Mouse (Mus musculus) MEL (cell line): ENCODE measurements at regions not wholly inside any gene's neighbourhood (a gene's known extent, or its start where the extent isn't known, plus 50 kb on each side); places are given as distances from the start of the nearest gene placed in this dataset.

Source experiments
- DNase-seq: peaks from one replicate; pipeline ENCODE4 v3.0.0; 2011; ENCODE audit warnings: low read depth, low spot score
- H3K27ac ChIP-seq: 2 replicates; pipeline ENCODE4 v1.5.1; 2012; ENCODE audit warnings: low read depth, mild to moderate bottlenecking, control low read depth, low read length, moderate library complexity; ENCODE audit not compliant: control insufficient read depth
- H3K27me3 ChIP-seq, 2 experiments: fragments of 150-350 bp in 1 of 2; sonication (generic) in 1 of 2; 2 replicates each; pipeline ENCODE4 v1.6.1; 2012; ENCODE audit warnings: low read length in 2 of 2, mild to moderate bottlenecking in 2 of 2, improper control_type of control experiment in 1 of 2, moderate library complexity in 1 of 2; ENCODE audit not compliant: insufficient read depth in 2 of 2, control insufficient read depth in 1 of 2
- H3K36me3 ChIP-seq, 2 experiments: 2 replicates each; pipeline ENCODE4 v1.6.1; 2012 to 2014; ENCODE audit warnings: low read length in 2 of 2, improper control_type of control experiment in 1 of 2, inconsistent platforms in 1 of 2, mild to moderate bottlenecking in 1 of 2; ENCODE audit not compliant: insufficient read depth in 2 of 2, control insufficient read depth in 1 of 2
- H3K4me1 ChIP-seq, 2 experiments: fragments of 150-350 bp in 1 of 2; sonication (generic) in 1 of 2; 2 replicates each; pipeline ENCODE4 v1.6.1; 2012; ENCODE audit warnings: low read length in 2 of 2, improper control_type of control experiment in 1 of 2, mild to moderate bottlenecking in 1 of 2; ENCODE audit not compliant: insufficient read depth in 2 of 2, control insufficient read depth in 1 of 2
- H3K4me3 ChIP-seq, 2 experiments: fragments of 150-350 bp in 1 of 2; sonication (generic) in 1 of 2; 2 replicates each; pipeline ENCODE4 v1.5.1; 2012; ENCODE audit warnings: low read depth in 2 of 2, low read length in 2 of 2, mild to moderate bottlenecking in 2 of 2, moderate library complexity in 2 of 2, control low read depth in 1 of 2, improper control_type of control experiment in 1 of 2; ENCODE audit not compliant: control insufficient read depth in 1 of 2, insufficient read depth in 1 of 2
- H3K79me2 ChIP-seq: 2 replicates; pipeline ENCODE4 v1.6.1; 2012; ENCODE audit warnings: mild to moderate bottlenecking, low read length, moderate library complexity; ENCODE audit not compliant: control insufficient read depth, poor library complexity, insufficient read depth
- H3K9ac ChIP-seq: 2 replicates; pipeline ENCODE4 v1.6.1; 2012; ENCODE audit warnings: low read depth, mild to moderate bottlenecking, control low read depth, low read length, moderate library complexity; ENCODE audit not compliant: control insufficient read depth, poor library complexity, severe bottlenecking
- H3K9me3 ChIP-seq: fragments of 150-350 bp; sonication (generic); replicated peaks from 2 replicates; pipeline ENCODE4 v1.6.1; 2012; ENCODE audit warnings: mild to moderate bottlenecking, low read length, improper control_type of control experiment, moderate library complexity; ENCODE audit not compliant: insufficient read depth
- CHD1 ChIP-seq: IDR thresholded peaks from 2 replicates; pipeline ENCODE4 v1.6.1; 2012; ENCODE audit warnings: low read depth, mild to moderate bottlenecking, inconsistent platforms, low read length, improper control_type of control experiment
- HCFC1 ChIP-seq: IDR thresholded peaks from 2 replicates; pipeline ENCODE4 v1.6.1; 2012; ENCODE audit warnings: low read depth, mild to moderate bottlenecking, inconsistent platforms, low read length, improper control_type of control experiment, moderate library complexity
- KAT2A ChIP-seq: conservative IDR thresholded peaks from 2 replicates; pipeline ENCODE4 v1.6.1; 2012; ENCODE audit warnings: low read depth, low read length, improper control_type of control experiment, inconsistent platforms
- UBTF ChIP-seq: IDR thresholded peaks from 2 replicates; pipeline ENCODE4 v1.6.1; 2012; ENCODE audit warnings: low read depth, mild to moderate bottlenecking, inconsistent platforms, low read length, improper control_type of control experiment, moderate library complexity, borderline replicate concordance; ENCODE audit not compliant: insufficient read depth

DNA sequence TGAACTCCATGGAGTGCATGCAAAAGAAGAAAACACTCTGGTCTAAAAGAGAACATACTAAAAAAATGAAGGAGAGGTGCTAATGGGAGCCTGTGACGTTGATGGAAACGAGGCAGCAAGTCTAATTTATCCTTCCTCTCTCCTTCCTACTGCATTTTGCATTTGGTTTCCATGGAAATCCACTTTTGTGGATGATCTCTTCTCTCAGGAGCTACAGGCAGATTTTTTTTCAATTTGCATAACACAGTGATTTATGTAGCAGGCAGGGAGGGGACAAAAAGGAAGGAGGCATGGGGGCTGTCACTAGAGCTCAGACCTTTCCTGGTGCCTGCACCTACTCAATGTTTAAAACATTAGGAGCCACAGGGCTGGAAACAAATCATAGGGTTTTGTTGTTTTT is 167.7 kb upstream of the Atp10a start:
- H3K9ac ChIP-seq: no peak overlapping the region
- H3K36me3 ChIP-seq: no peaks in the 10 kb centered on the region
- no peak overlapping the region for H3K4me3 ChIP-seq
- DNase-seq: no peak
- H3K9me3 ChIP-seq: no peaks in the 10 kb centered on the region
- no peaks in the 10 kb centered on the region for H3K27me3 ChIP-seq
- no peak overlapping the region for H3K27ac ChIP-seq
- no peak for TF ChIP-seq KAT2A
- no peak for TF ChIP-seq HCFC1
- TF ChIP-seq CHD1: no peak
- no peak for TF ChIP-seq UBTF
- H3K4me1 ChIP-seq: no peaks in the 10 kb centered on the region
- no peaks in the 10 kb centered on the region for H3K79me2 ChIP-seq
